Mouse (Mus musculus): ENCODE results near the gene Runx1.

Gene Runx1

GRCm38 (mm10) chr16:92699531-92700397 is 126.2 kb downstream of the Runx1 start:
- no peak for DNase-seq (ENCODE audit: low spot score in 2 of 2)

- DNase-seq (ENCODE audit: low spot score in 2 of 2): peak; percentile 93 to 99
Observed at GRCm38 (mm10) chr16:92698612-92698998, 127.3 kb downstream of the Runx1 start.

- DNase-seq (ENCODE audit: low spot score in 2 of 2): peak; percentile 58 to 83
Observed at GRCm38 (mm10) chr16:92697737-92698611, 128.0 kb downstream of the Runx1 start.

- DNase-seq (ENCODE audit: low spot score in 2 of 2): peak; percentile 83 to 90
Observed at GRCm38 (mm10) chr16:92697227-92697736, 128.7 kb downstream of the Runx1 start.

GRCm38 (mm10) chr16:92696411-92697015 is 129.4 kb downstream of the Runx1 start:
- peak; percentile 65 to 84 for DNase-seq (ENCODE audit: low spot score in 2 of 2)

GRCm38 (mm10) chr16:92695981-92696380 is 130.0 kb downstream of the Runx1 start:
- no peak for DNase-seq (ENCODE audit: low spot score in 2 of 2)

GRCm38 (mm10) chr16:92695200-92695921 is 130.6 kb downstream of the Runx1 start:
- DNase-seq (ENCODE audit: low spot score in 2 of 2): peak; percentile 41 to 80

- DNase-seq (ENCODE audit: low spot score in 2 of 2): no peak
Observed at GRCm38 (mm10) chr16:92694496-92695106, 131.3 kb downstream of the Runx1 start.

- no peak for DNase-seq (ENCODE audit: low spot score in 2 of 2)
Observed at GRCm38 (mm10) chr16:92690759-92691158, 135.2 kb downstream of the Runx1 start.

- no peak for DNase-seq (ENCODE audit: low spot score in 2 of 2)
Observed at GRCm38 (mm10) chr16:92688941-92689340, 137.0 kb downstream of the Runx1 start.

- DNase-seq (ENCODE audit: low spot score in 2 of 2): no peak
Observed at GRCm38 (mm10) chr16:92686978-92687377, 139.0 kb downstream of the Runx1 start.

- DNase-seq (ENCODE audit: low spot score in 2 of 2): no peak
Observed at GRCm38 (mm10) chr16:92685766-92686315, 140.1 kb downstream of the Runx1 start.

GRCm38 (mm10) chr16:92684423-92685211 is 141.3 kb downstream of the Runx1 start:
- no peak for DNase-seq (ENCODE audit: low spot score in 2 of 2)

GRCm38 (mm10) chr16:92676630-92677029 is 149.3 kb downstream of the Runx1 start:
- DNase-seq (ENCODE audit: low spot score in 2 of 2): no peak

- no peak for DNase-seq (ENCODE audit: low spot score in 2 of 2)
Observed at GRCm38 (mm10) chr16:92675677-92676076, 150.3 kb downstream of the Runx1 start.

GRCm38 (mm10) chr16:92674916-92675450 is 151.0 kb downstream of the Runx1 start:
- no peak for DNase-seq (ENCODE audit: low spot score in 2 of 2)

GRCm38 (mm10) chr16:92674121-92674816 is 151.7 kb downstream of the Runx1 start:
- no peak for DNase-seq (ENCODE audit: low spot score in 2 of 2)

GRCm38 (mm10) chr16:92668807-92669206 is 157.1 kb downstream of the Runx1 start:
- no peak for DNase-seq (ENCODE audit: low spot score in 2 of 2)

- no peak for DNase-seq (ENCODE audit: low spot score in 2 of 2)
Observed at GRCm38 (mm10) chr16:92661757-92662156, 164.2 kb downstream of the Runx1 start.
